In the genomic region with DNA sequence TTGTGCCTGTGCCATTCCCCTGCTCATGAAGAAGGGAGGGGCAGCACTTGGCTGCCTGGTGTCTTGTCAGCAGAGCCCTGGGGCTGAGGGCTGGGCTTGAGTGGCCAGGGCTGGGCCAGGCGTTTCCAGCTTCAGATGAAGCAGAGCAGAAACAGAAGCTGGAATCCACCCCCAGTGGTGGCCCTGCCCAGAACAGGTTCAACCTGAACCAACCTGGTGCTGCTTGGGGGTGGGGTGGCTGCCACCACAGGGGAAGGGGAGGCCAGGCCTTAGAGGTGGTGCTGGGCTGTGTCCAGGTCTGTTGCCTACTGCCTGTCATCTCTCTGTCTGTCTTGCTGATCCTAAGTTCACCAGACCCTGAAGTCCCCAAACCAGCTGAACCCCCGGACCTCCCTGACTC, we compare ENCODE assay signal across 18 mouse cellular contexts. TPM values are rescaled to one million over a fixed set of nuclear protein-coding genes. Genes with fewer than 3 reads are reported as not detected.
"Had no signal": no experiment of that assay in that cellular context is flagged by ENCODE, and none has a peak within 500 bp of the region (broad histone marks: within the 10 kb centered on the region; RNA-seq: fewer than 3 reads in every experiment).

No protein-coding gene starts in this region.

- H3K27ac ChIP-seq: kidney, postnatal 0 days; layer of hippocampus, adult 2 months; liver, embryonic 13.5 days; midbrain, embryonic 15.5 days; neural tube, embryonic 12.5 days had no signal

- H3K9ac ChIP-seq: liver, embryonic 13.5 days; liver, postnatal 0 days; midbrain, embryonic 15.5 days; neural tube, embryonic 12.5 days had no signal

- H3K27me3 ChIP-seq: midbrain, embryonic 15.5 days; neural tube, embryonic 12.5 days had no signal

- H3K4me3 ChIP-seq: layer of hippocampus, adult 2 months; liver, embryonic 13.5 days; midbrain, embryonic 15.5 days; neural tube, embryonic 12.5 days had no signal

- DNase-seq: liver; liver, embryonic 13.5 days; liver, postnatal 0 days; lung, postnatal 36 days; thymus, postnatal 4 days had no signal

- H3K4me1 ChIP-seq: liver, embryonic 13.5 days; midbrain, embryonic 15.5 days; neural tube, embryonic 12.5 days had no signal

- H3K9me3 ChIP-seq: liver, embryonic 13.5 days; midbrain, embryonic 15.5 days; neural tube, embryonic 12.5 days had no signal

- ATAC-seq: hindbrain, embryonic 16.5 days; inflammation-experienced regulatory T-cells, adult 6 months; intestine, postnatal 0 days; liver, postnatal 0 days; midbrain, embryonic 15.5 days had no signal

- H3K36me3 ChIP-seq: liver, embryonic 13.5 days; midbrain, embryonic 15.5 days; neural tube, embryonic 12.5 days had no signal

- H3K4me2 ChIP-seq: liver, embryonic 13.5 days; midbrain, embryonic 15.5 days; neural tube, embryonic 12.5 days had no signal

RNA-seq across cellular contexts. Expression of a gene that starts 13.0 kb away (rescaled TPM):
- total RNA-seq: left cerebral cortex, adult 18-20 months; left cerebral cortex, postnatal 14 days; monocyte, adult 5-6 weeks had no signal

RNA-seq across cellular contexts. Expression of a gene that starts 25.1 kb away (rescaled TPM):
- total RNA-seq: megakaryocyte progenitor cell, adult 5-6 weeks; monocyte, adult 5-6 weeks; neutrophil, adult 5-6 weeks had no signal
- polyA plus RNA-seq: inflammation-experienced regulatory T-cells, adult 6 months; liver, embryonic 13.5 days; liver, postnatal 0 days had no signal

RNA-seq across cellular contexts. Expression of a gene that starts 48.8 kb away (rescaled TPM):
- total RNA-seq: layer of hippocampus, postnatal 10 days had no signal
